Mouse (Mus musculus) ES-Bruce4 (cell line): Measurements from ENCODE around the gene Lbhd2. TPM values are rescaled to one million over a fixed set of nuclear protein-coding genes. Genes with fewer than 3 reads are reported as not detected.

ENCODE experiments used
- H3K27ac ChIP-seq: 2 replicates; pipeline ENCODE4 v1.5.1; 2012; ENCODE audit warnings: low read length, inconsistent platforms; ENCODE audit not compliant: insufficient read depth
- H3K27me3 ChIP-seq: 2 replicates; pipeline ENCODE4 v1.6.1; 2012; ENCODE audit warnings: mild to moderate bottlenecking, low read length, inconsistent platforms; ENCODE audit not compliant: control insufficient read depth, poor library complexity, insufficient read depth, severe bottlenecking
- H3K36me3 ChIP-seq: 2 replicates; pipeline ENCODE4 v1.6.1; 2012; ENCODE audit warnings: inconsistent platforms, mild to moderate bottlenecking, low read length, moderate library complexity; ENCODE audit not compliant: control insufficient read depth, poor library complexity, insufficient read depth, severe bottlenecking
- H3K4me1 ChIP-seq: one replicate; pipeline ENCODE4 v1.8.1; 2011; ENCODE audit warnings: low read length; ENCODE audit not compliant: control insufficient read depth, insufficient read depth
- H3K4me3 ChIP-seq: 2 replicates; pipeline ENCODE4 v1.5.1; 2011; ENCODE audit warnings: low read depth, mild to moderate bottlenecking, low read length
- H3K9ac ChIP-seq: 2 replicates; pipeline ENCODE4 v1.6.1; 2012; ENCODE audit warnings: low read depth, mild to moderate bottlenecking, inconsistent platforms; ENCODE audit not compliant: poor library complexity, severe bottlenecking
- H3K9me3 ChIP-seq: replicated peaks from 2 replicates; pipeline ENCODE4 v1.6.1; 2012; ENCODE audit warnings: mild to moderate bottlenecking, low read length, inconsistent platforms; ENCODE audit not compliant: control insufficient read depth, poor library complexity, insufficient read depth, severe bottlenecking
- CTCF ChIP-seq: IDR thresholded peaks from one replicate; pipeline ENCODE4 v1.8.1; 2011; ENCODE audit warnings: low read depth, low read length
- EP300 ChIP-seq: IDR thresholded peaks from 2 replicates; pipeline ENCODE4 v1.6.1; 2011; ENCODE audit warnings: low read depth, low read length; ENCODE audit not compliant: insufficient read depth
- POLR2A ChIP-seq: IDR thresholded peaks from one replicate; pipeline ENCODE4 v1.8.1; 2011; ENCODE audit warnings: low read length; ENCODE audit not compliant: insufficient read depth
- polyA plus RNA-seq: library from polyadenylated mRNA; stranded (reverse); fragments of >200 nt; gene quantifications from 2 replicates; pipeline ENCODE4 v1.2.4, GENCODE M21; 2011; ENCODE audit warnings: low read depth; ENCODE audit not compliant: missing spikeins, insufficient read depth, insufficient read length

The Lbhd2 gene
- polyA plus RNA-seq, 1 experiment = not detected

- H3K9ac ChIP-seq = no peak overlapping the region
- no peak for TF ChIP-seq POLR2A
- TF ChIP-seq CTCF = no peak
- no peak for TF ChIP-seq EP300
- H3K27me3 ChIP-seq = no peaks in the 10 kb centered on the region
- H3K36me3 ChIP-seq = no peaks in the 10 kb centered on the region
- no peak overlapping the region for H3K27ac ChIP-seq
- H3K4me1 ChIP-seq = peaks cover 11% of the 10 kb centered on the region
- no peaks in the 10 kb centered on the region for H3K9me3 ChIP-seq
- H3K4me3 ChIP-seq = no peak overlapping the region
Measured at GRCm38 (mm10) chr12:111432751-111433331, 26.2 kb downstream of the Lbhd2 start.

- H3K27me3 ChIP-seq = no peaks in the 10 kb centered on the region
- H3K4me3 ChIP-seq = no peak overlapping the region
- H3K4me1 ChIP-seq = peaks cover 11% of the 10 kb centered on the region
- no peaks in the 10 kb centered on the region for H3K36me3 ChIP-seq
- H3K9me3 ChIP-seq = no peaks in the 10 kb centered on the region
- TF ChIP-seq POLR2A = no peak
- TF ChIP-seq CTCF = no peak
- TF ChIP-seq EP300 = no peak
- H3K9ac ChIP-seq = no peak overlapping the region
- no peak overlapping the region for H3K27ac ChIP-seq
Measured at GRCm38 (mm10) chr12:111434164-111434744, 27.6 kb downstream of the Lbhd2 start.

- Histone ChIP-seq H3K27ac (no peak overlapping the region), H3K27me3 (no peaks in the 10 kb centered on the region), H3K9ac (no peak overlapping the region), H3K4me3 (no peak overlapping the region), H3K36me3 (no peaks in the 10 kb centered on the region), H3K9me3 (no peaks in the 10 kb centered on the region), H3K4me1 (peaks cover 11% of the 10 kb centered on the region)
- TF ChIP-seq EP300 (no peak), POLR2A (no peak), CTCF (no peak)
Measured at GRCm38 (mm10) chr12:111434745-111435327, 28.2 kb downstream of the Lbhd2 start.

- H3K9me3 ChIP-seq = 0 out of 2 replicates have a peak, but pooled peaks cover 3% of the 10 kb centered on the region
- H3K36me3 ChIP-seq = no peaks in the 10 kb centered on the region
- no peaks in the 10 kb centered on the region for H3K27me3 ChIP-seq
- H3K9ac ChIP-seq = no peak overlapping the region
- H3K4me1 ChIP-seq = peaks cover 7% of the 10 kb centered on the region
- TF ChIP-seq CTCF (no peak), POLR2A (no peak), EP300 (no peak)
- no peak overlapping the region for H3K4me3 ChIP-seq
- no peak overlapping the region for H3K27ac ChIP-seq
Measured at GRCm38 (mm10) chr12:111436170-111436569, 29.6 kb downstream of the Lbhd2 start.

GRCm38 (mm10) chr12:111436640-111437039, 30.0 kb downstream of the Lbhd2 start:
- Histone ChIP-seq H3K36me3 (no peaks in the 10 kb centered on the region), H3K4me1 (peaks cover 4% of the 10 kb centered on the region), H3K9me3 (0 out of 2 replicates have a peak, but pooled peaks cover 3% of the 10 kb centered on the region), H3K9ac (no peak overlapping the region), H3K27ac (no peak overlapping the region), H3K4me3 (no peak overlapping the region), H3K27me3 (no peaks in the 10 kb centered on the region)
- no peak for TF ChIP-seq CTCF
- no peak for TF ChIP-seq EP300
- TF ChIP-seq POLR2A = no peak

GRCm38 (mm10) chr12:111437222-111437900, 30.8 kb downstream of the Lbhd2 start:
- no peak overlapping the region for H3K9ac ChIP-seq
- H3K27ac ChIP-seq = no peak overlapping the region
- no peak overlapping the region for H3K4me3 ChIP-seq
- TF ChIP-seq EP300 = no peak
- TF ChIP-seq POLR2A = no peak
- TF ChIP-seq CTCF = no peak
- 0 out of 2 replicates have a peak, but pooled peaks cover 3% of the 10 kb centered on the region for H3K9me3 ChIP-seq
- H3K36me3 ChIP-seq = no peaks in the 10 kb centered on the region
- peaks cover 4% of the 10 kb centered on the region for H3K4me1 ChIP-seq
- no peaks in the 10 kb centered on the region for H3K27me3 ChIP-seq
